Mouse (Mus musculus) heart, embryonic 14.5 days (tissue): ENCODE results near the gene Mef2b. TPM values are rescaled to one million over a fixed set of nuclear protein-coding genes. Genes with fewer than 3 reads are reported as not detected.
A peak's percentile ranks its signal among the peaks of the same experiment; 100 is the strongest.

ENCODE experiments used
- ATAC-seq: fragments of 200-750 bp; cut with Nextera tagmentation; 2 replicates; pipeline ENCODE4 v1.8.0; 2017; ENCODE audit warnings: low read depth, moderate TSS enrichment; ENCODE audit not compliant: insufficient number of reproducible peaks, insufficient read depth, low FRiP score
- H3K27ac ChIP-seq, 2 experiments: fragments of 200-500 bp in 1 of 2; fragments of 300-500 bp in 1 of 2; sonication (generic) in 1 of 2; replicated peaks in 1 of 2; 2 replicates each; pipeline ENCODE4 v1.5.1; 2012 to 2014; ENCODE audit warnings: low read depth in 2 of 2, low read length in 2 of 2, control low read depth in 1 of 2, mild to moderate bottlenecking in 1 of 2, mixed read lengths in 1 of 2; ENCODE audit not compliant: control insufficient read depth in 1 of 2, insufficient read depth in 1 of 2
- H3K27me3 ChIP-seq: fragments of 300-500 bp; sonication (generic); 2 replicates; pipeline ENCODE4 v1.6.1; 2014; ENCODE audit warnings: mild to moderate bottlenecking, low read length, control low read depth; ENCODE audit not compliant: control insufficient read depth, insufficient read depth
- H3K36me3 ChIP-seq: fragments of 300-500 bp; sonication (generic); 2 replicates; pipeline ENCODE4 v1.6.1; 2014; ENCODE audit warnings: mild to moderate bottlenecking, control low read depth, low read length, mixed read lengths; ENCODE audit not compliant: control insufficient read depth, insufficient read depth
- H3K4me1 ChIP-seq, 2 experiments: fragments of 200-500 bp in 1 of 2; fragments of 300-500 bp in 1 of 2; sonication (generic) in 1 of 2; 2 replicates each; pipeline ENCODE4 v1.6.1; 2012 to 2014; ENCODE audit warnings: low read length in 2 of 2, control low read depth in 1 of 2, mixed read lengths in 1 of 2; ENCODE audit not compliant: control insufficient read depth in 2 of 2, insufficient read depth in 2 of 2
- H3K4me2 ChIP-seq: fragments of 300-500 bp; sonication (generic); 2 replicates; pipeline ENCODE4 v1.6.1; 2014; ENCODE audit warnings: mild to moderate bottlenecking, low read length
- H3K4me3 ChIP-seq, 2 experiments: fragments of 200-500 bp in 1 of 2; fragments of 300-500 bp in 1 of 2; sonication (generic) in 1 of 2; 2 replicates each; pipeline ENCODE4 v1.5.1; 2012 to 2014; ENCODE audit warnings: low read length in 2 of 2, mild to moderate bottlenecking in 2 of 2, control low read depth in 1 of 2, low read depth in 1 of 2, moderate library complexity in 1 of 2; ENCODE audit not compliant: control insufficient read depth in 1 of 2, insufficient read depth in 1 of 2
- H3K9ac ChIP-seq: fragments of 300-500 bp; sonication (generic); 2 replicates; pipeline ENCODE4 v1.6.1; 2014; ENCODE audit warnings: mild to moderate bottlenecking, low read length
- H3K9me3 ChIP-seq: fragments of 300-500 bp; sonication (generic); 2 replicates; pipeline ENCODE4 v1.6.1; 2016; ENCODE audit warnings: low read length, control low read depth; ENCODE audit not compliant: control insufficient read depth
- WGBS: fragments of 180-500 bp; shearing (Covaris S2); extraction: QIAGEN DNeasy Blood & Tissue Kit; methylation state at CpG from one replicate; pipeline ENCODE4 v1.1.7; 2014; 5-methylcytosine and 5-hydroxymethylcytosine counted together
- polyA plus RNA-seq: library from polyadenylated mRNA; unstranded; fragments of >200 nt; fragmentation: Nextera tagmentation; extraction: Ambion mirVana; gene quantifications from 2 replicates; pipeline ENCODE4 v1.2.1, GENCODE M21; 2014

Mef2b gene
- polyA plus RNA-seq, 1 experiment from 2014 or later: 0.22 TPM

GRCm38 (mm10) chr8:70170748-70171147 is 31.2 kb downstream of the Mef2b start:
- no peak overlapping the region for H3K4me3 ChIP-seq
- H3K4me1 ChIP-seq: peaks cover 10 to 24% of the 10 kb centered on the region in 2 experiments
- H3K36me3 ChIP-seq: peaks cover 6% of the 10 kb centered on the region
- 74% methylated on average over 3 of the region's 3 CpGs for WGBS
- H3K9ac ChIP-seq: no peak overlapping the region
- H3K4me2 ChIP-seq: no peak overlapping the region
- ATAC-seq: no peak
- H3K27ac ChIP-seq: no peak overlapping the region
- H3K9me3 ChIP-seq: no peaks in the 10 kb centered on the region
- H3K27me3 ChIP-seq: peaks cover 8% of the 10 kb centered on the region

GRCm38 (mm10) chr8:70171240-70171639 is 31.7 kb downstream of the Mef2b start:
- no peak for ATAC-seq
- Histone ChIP-seq H3K9me3 (no peaks in the 10 kb centered on the region), H3K36me3 (peaks cover 6% of the 10 kb centered on the region), H3K27ac (no peak overlapping the region), H3K27me3 (peaks cover 3% of the 10 kb centered on the region; the same call in 1 of the 2 replicates), H3K4me3 (no peak overlapping the region), H3K9ac (no peak overlapping the region), H3K4me1 (peaks cover 10 to 24% of the 10 kb centered on the region in 2 experiments), H3K4me2 (peak overlapping the region; percentile 65)
- WGBS: 85% methylated on average over 7 of the region's 7 CpGs

DNA sequence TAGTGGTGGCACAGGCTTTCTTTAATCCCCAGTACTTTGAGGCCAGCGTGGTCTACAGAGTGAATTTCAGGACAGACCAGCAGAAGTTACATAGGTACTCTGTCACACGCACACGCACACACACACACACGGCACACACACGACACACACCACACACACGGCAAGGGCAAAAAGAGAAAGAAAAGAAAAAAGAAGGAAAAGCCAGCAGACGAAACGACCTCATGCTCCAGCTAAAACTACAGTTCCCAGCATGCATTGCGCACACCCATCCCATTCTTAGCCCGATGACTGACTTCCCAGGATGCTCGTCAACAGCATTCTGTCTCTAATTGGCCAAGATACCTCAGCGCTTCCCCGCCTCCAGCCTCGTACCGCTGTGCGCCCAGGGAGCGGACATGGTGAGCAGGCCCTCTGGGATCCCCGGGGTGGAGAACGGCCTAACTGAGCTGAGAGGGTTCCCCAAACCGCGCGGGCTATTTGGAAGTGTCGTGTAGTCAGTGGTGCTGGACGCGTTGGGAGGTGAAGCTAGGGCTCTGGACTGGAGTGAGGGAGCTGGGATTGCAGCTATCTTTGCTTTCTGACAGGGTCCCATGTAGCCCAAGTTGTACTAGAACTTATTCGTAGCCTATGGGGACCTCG is 32.7 kb downstream of the Mef2b start, which contains the start of gene Tmem161a:
Tmem161a (plus strand) TSS at position 314 of the 639 bp plus-strand sequence.
- Histone ChIP-seq H3K9me3 (no peaks in the 10 kb centered on the region), H3K36me3 (peaks cover 14% of the 10 kb centered on the region), H3K27me3 (no peaks in the 10 kb centered on the region), H3K4me2 (peak within 1 kb of the TSS; percentile 65), H3K4me1 (peaks cover 10 to 24% of the 10 kb centered on the region in 2 experiments), H3K27ac (peak within 1 kb of the TSS; percentile 71 to 77), H3K4me3 (peak within 1 kb of the TSS; percentile 61 to 94), H3K9ac (peak within 1 kb of the TSS; percentile 87)
- peak; percentile 89 for ATAC-seq
- 3% methylated on average over 27 of the region's 27 CpGs for WGBS

- H3K27ac ChIP-seq: peak overlapping the region in 1 of 2 experiments; percentile 77; a peak in 1 of 4 replicates
- peaks cover 10 to 24% of the 10 kb centered on the region in 2 experiments for H3K4me1 ChIP-seq
- no peaks in the 10 kb centered on the region for H3K27me3 ChIP-seq
- no peak for ATAC-seq
- no peaks in the 10 kb centered on the region for H3K9me3 ChIP-seq
- peaks cover 25% of the 10 kb centered on the region for H3K36me3 ChIP-seq
- peak overlapping the region; percentile 65 for H3K4me2 ChIP-seq
- no peak overlapping the region for H3K4me3 ChIP-seq
- 72% methylated on average over 5 of the region's 5 CpGs for WGBS
- H3K9ac ChIP-seq: no peak overlapping the region
These were observed 33.8 kb downstream of the Mef2b start for GRCm38 (mm10) chr8:70173320-70173719.

DNA sequence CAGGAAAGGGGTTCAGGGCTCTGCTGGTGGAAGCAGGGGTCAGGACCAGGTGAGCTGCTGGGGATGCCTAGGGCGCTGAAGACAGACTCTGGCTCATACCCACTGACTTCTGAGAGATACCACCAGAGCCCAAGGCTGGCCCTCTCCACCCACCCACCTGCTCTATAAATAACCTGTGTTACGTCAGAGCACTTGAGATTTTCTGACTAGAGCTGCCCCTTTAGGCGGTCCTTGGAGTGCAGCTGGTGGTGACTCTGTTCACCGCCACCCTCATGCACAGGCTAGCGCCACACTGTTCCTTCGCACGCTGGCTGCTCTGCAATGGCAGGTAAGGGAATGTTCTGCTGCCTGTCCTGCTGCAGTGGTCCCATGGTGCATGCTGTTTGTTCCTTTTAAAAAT is 34.6 kb downstream of the Mef2b start:
- 42% methylated on average over 7 of the region's 7 CpGs for WGBS
- Histone ChIP-seq H3K4me3 (peak overlapping the region; percentile 21 to 31), H3K9ac (peak overlapping the region; percentile 59), H3K4me1 (peaks cover 10 to 24% of the 10 kb centered on the region in 2 experiments), H3K9me3 (no peaks in the 10 kb centered on the region), H3K4me2 (peak overlapping the region; percentile 61), H3K27me3 (no peaks in the 10 kb centered on the region), H3K36me3 (peaks cover 32% of the 10 kb centered on the region), H3K27ac (peak overlapping the region; percentile 60 to 77)
- peak; percentile 48; the same call in 1 of the 2 replicates for ATAC-seq

- peaks cover 67% of the 10 kb centered on the region for H3K36me3 ChIP-seq
- no peak overlapping the region for H3K4me2 ChIP-seq
- H3K27ac ChIP-seq: no peak overlapping the region
- peaks cover 10 to 17% of the 10 kb centered on the region in 2 experiments for H3K4me1 ChIP-seq
- no peaks in the 10 kb centered on the region for H3K27me3 ChIP-seq
- ATAC-seq: no peak
- H3K4me3 ChIP-seq: no peak overlapping the region
- no peaks in the 10 kb centered on the region for H3K9me3 ChIP-seq
- no peak overlapping the region for H3K9ac ChIP-seq
- 86% methylated on average over 2 of the region's 2 CpGs for WGBS
These were observed 38.7 kb downstream of the Mef2b start for GRCm38 (mm10) chr8:70178231-70178630.

DNA sequence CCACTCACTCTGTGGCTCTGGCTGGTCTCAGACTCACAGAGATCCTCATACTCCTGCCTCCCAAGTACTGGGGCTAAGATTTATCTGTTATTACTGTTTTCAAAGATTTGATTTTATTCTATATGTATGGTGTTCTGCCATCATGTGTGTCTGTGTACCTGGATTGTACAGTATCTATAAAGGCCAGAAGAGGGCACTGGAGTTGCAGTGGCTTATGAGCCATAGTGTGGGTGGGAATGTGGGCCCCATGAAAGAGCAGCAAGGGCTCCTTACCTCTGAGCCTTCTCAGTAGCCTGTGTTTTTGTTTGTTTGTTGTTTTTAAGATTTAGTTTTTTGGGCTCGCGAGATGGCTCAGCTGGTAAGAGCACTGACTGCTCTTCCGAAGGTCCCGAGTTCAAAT is 39.6 kb downstream of the Mef2b start:
- Histone ChIP-seq H3K9me3 (no peaks in the 10 kb centered on the region), H3K4me1 (peaks cover 5 to 9% of the 10 kb centered on the region in 2 experiments), H3K36me3 (peaks cover 67% of the 10 kb centered on the region), H3K4me3 (no peak overlapping the region), H3K27me3 (no peaks in the 10 kb centered on the region), H3K9ac (no peak overlapping the region), H3K4me2 (no peak overlapping the region), H3K27ac (no peak overlapping the region)
- WGBS: 97% methylated on average over 4 of the region's 4 CpGs
- ATAC-seq: no peak
